Mouse (Mus musculus) heart, adult 10 weeks (tissue): ENCODE data around the gene 4930518I15Rik. TPM values are rescaled to one million over a fixed set of nuclear protein-coding genes. Genes with fewer than 3 reads are reported as not detected.

Source experiments
- polyA plus RNA-seq: library from polyadenylated mRNA; stranded (reverse); fragments of 350-450 nt; fragmentation: Illumina TruSeq; extraction: RNeasy Lipid Tissue Mini Kit (QIAGEN cat#74804); gene quantifications from one replicate; pipeline ENCODE4 v1.2.3, GENCODE M21; 2014; ENCODE audit warnings: low read depth, low replicate concordance

The 4930518I15Rik gene
- polyA plus RNA-seq: 0.58 TPM

GRCm38 (mm10) chr2:156857835-156858234 lies at the start of gene 4930518I15Rik:
Gene 4930518I15Rik, minus strand, starts transcription at chr2:156857946.

DNA sequence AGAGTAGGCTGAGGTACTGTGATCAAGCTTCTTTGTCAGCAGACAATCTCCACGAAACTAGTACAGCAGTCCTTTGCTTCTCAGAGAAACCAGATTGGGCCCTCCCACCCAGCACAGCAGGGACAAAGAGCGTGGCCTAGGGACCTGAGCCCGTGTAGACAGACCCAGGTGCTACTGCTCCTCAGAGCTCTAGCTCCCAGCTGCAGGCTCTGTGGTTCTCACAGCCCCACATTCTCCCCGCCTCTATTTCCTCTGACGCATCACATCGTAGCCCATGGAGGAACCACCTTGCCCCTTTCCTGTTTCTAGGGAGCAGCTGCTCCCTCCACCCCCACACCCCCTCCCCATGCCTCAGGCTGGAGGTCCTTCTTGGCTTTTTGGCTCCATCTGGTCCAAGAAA lies 29.3 kb upstream of the 4930518I15Rik start, which contains the start of gene Sla2:
TSS of gene Sla2 (minus strand) at position 176 of the 400 bp plus-strand sequence.

DNA sequence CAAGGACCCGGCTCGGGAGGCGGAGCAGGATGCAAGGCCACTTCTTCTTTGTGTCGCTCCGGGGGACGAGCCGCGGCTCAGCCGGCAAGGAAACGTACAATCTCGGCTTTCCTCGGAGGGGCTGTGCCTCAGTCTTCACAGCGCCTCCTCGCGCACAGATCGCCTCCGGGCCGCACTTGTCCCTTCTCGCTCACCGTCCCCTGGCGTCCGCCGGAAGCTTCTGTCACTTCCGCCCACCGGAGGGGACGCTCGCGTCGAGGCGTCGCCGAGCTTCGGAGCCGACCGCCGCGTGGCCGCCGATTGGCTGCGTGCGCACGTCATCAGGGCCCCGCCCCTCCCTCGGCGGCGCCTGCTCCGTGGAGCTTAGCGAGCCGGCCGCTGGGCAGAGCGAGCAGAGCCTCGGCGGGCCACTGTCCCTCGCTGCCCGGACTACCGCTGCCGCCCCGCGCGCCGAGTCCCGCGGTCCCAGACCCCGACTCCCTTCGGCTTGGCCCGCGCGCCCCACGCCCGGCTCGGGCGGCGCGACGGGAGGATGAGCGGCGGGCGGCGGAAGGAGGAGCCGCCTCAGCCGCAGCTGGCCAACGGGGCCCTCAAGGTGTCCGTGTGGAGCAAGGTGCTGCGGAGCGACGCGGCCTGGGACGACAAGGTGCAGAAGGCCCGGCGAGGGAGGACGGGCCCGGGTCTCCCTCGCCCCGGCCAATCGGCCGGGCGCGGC lies 5.2 kb upstream of the 4930518I15Rik start, which contains the start of gene Rab5if:
TSS of gene Rab5if (plus strand) at position 357 of the 715 bp plus-strand sequence.

DNA sequence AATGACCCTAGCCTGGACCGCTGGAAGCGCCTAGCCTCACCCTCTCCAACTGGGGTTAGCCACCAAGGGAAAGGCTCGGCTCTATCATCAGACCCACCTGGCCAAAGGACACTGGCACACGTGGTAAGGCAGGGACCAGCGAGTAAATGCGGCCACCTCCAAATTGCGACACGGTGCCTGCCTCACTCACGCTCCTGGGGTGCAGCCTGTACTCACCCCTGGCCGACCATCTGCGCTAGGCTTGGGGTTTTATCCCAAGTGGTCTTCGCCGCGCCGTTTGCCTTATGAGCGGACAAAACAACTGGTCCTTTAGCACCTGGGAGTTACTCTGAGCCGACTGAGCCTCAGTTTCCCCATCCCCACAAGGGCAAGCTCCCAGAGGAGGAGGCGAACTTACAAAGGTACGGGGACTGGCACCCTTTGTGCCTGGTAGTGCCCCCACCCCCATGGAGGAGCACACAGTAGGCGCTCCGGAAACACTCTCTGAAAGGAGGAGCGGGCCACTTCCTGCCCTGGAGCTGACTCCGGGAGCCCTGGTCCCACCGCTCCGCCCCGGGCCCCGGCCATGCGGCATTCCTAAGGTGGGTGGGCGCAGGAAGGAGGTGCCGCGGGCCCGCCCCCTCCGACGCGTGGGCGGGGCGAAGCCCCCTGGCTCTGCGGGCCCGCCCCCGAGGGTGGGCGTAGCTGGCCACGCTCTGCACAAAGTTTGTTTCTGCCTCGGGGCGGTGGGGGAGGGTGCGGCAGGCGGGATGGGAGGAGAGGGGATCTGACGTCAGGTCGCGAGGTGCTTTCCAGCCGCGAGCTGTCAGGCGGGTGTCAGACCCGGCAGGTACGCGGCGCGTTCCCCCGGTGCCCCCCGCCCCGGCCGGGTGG lies 18.2 kb downstream of the 4930518I15Rik start, which contains the start of gene Tgif2:
TSS of gene Tgif2 (plus strand) at position 689 of the 873 bp plus-strand sequence.

Other genes with a start within 250 kb of the 4930518I15Rik start
- 36.5 TPM for gene Dlgap4, start 244.2 kb downstream of the 4930518I15Rik start, polyA plus RNA-seq
- 165 TPM for gene Myl9, start 82.5 kb downstream of the 4930518I15Rik start, polyA plus RNA-seq
- 1.1 TPM for gene Tgif2, start 17.9 kb downstream of the 4930518I15Rik start, polyA plus RNA-seq
- gene Rab5if, start 5.2 kb upstream of the 4930518I15Rik start, polyA plus RNA-seq: 86.8 TPM
- gene Sla2, start 29.2 kb upstream of the 4930518I15Rik start, polyA plus RNA-seq: not detected
- 17.6 TPM for gene Ndrg3, start 134.1 kb upstream of the 4930518I15Rik start, polyA plus RNA-seq
- 3.1 TPM for gene Dsn1, start 149.2 kb upstream of the 4930518I15Rik start, polyA plus RNA-seq
- gene Soga1, start 221.3 kb upstream of the 4930518I15Rik start, polyA plus RNA-seq: 6.0 TPM
- not detected for gene Tldc2, start 229.1 kb upstream of the 4930518I15Rik start, polyA plus RNA-seq